Mouse (Mus musculus) liver, adult (tissue): Measurements from ENCODE around the gene Fam189a1.

ENCODE experiments used
- GATA4 ChIP-seq: IDR thresholded peaks from 2 replicates; pipeline ENCODE4 v1.6.1; 2014; ENCODE audit warnings: mild to moderate bottlenecking, low read length; ENCODE audit not compliant: insufficient replicate concordance

Fam189a1 gene

GRCm38 (mm10) chr7:64863538-64863937 lies 292.8 kb downstream of the Fam189a1 start:
- no peak for TF ChIP-seq GATA4

DNA sequence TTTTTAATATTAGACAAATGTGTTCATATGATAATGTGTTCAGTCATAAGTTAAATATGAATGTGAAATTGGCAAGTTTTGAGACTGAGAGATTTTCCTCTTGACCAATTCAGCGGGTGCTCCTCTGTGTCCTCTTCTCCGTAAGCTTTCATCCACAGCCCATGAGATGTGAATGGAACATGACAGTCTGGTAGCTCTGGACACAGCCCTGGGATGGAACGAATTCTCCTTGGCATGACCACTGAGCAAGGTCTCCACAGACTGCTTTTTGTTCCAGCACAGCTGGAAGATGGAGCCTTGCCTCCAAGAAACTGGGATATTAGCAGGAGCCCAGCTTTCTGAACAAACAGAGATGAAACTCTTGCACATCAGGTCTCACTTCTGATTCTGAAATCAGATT lies 293.4 kb downstream of the Fam189a1 start:
- no peak for TF ChIP-seq GATA4

DNA sequence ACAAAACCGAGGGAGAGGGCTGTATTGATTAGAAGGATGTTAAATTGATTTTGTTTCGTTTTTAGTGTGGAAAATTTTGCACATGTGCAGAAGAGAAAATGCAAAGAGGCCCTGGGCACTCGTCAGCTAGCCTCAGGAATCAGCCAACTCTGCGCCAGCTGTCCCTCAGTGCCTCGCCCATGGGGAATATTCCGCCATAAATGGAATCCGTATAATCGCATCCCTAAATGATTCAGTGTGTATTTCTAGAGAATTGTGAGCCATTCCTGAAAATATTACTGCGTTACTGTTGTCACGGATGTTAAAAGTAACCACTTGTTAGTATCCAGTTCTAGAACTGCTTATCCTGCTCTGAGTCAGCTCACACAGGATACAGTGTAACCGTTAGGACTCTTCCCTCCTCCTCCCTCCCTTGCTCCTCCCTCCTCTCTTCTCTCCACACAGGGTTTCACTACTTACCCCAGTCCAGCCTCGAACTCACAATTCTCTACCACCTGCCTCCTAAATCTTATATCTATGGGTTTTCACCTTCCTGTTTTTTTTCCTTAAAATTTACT lies 299.8 kb downstream of the Fam189a1 start:
- TF ChIP-seq GATA4 = no peak

GRCm38 (mm10) chr7:64855976-64856375 lies 300.4 kb downstream of the Fam189a1 start:
- no peak for TF ChIP-seq GATA4

DNA sequence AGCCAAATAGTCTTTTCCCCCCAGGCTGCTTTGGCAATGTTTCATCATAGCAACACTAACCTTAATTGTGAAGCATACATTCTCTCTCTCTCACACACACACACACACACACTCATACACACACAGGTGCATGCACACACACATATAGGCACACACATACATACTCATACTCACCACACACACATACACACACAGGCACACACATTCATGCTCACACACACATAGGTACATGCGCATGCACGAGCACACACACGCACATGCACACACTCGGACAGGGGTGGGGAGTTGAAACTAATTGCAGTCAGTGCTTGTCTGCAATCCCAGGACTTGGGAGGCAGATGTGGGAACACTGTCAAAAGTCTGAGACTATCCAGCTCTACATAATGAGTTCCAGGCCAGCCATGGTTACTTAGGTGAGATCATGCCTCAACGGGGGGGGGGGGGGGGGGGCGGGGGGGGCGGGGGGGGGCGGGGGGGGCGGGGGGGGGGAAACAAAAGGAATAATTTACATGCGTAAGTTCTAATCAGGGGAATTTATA lies 300.9 kb downstream of the Fam189a1 start:
- TF ChIP-seq GATA4 = no peak

DNA sequence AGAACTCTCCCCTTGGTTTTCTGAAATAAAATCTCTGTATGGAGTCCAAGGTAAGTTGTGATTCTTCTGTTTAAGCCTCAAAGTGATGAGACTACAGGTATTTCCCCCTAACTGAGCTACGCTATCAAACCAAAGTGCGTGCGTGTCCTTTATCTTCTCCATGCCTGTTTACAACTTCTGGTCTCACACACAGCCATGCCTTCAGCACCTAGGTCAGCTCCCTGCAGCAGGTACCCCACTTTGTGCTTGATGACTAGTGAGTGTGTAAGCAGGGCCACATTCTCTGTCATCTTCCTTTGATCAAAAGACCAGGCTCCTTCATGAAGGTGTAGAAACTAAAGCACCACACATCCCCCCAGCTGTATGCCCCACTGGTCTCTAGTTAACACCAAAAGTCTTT lies 305.6 kb downstream of the Fam189a1 start:
- no peak for TF ChIP-seq GATA4

DNA sequence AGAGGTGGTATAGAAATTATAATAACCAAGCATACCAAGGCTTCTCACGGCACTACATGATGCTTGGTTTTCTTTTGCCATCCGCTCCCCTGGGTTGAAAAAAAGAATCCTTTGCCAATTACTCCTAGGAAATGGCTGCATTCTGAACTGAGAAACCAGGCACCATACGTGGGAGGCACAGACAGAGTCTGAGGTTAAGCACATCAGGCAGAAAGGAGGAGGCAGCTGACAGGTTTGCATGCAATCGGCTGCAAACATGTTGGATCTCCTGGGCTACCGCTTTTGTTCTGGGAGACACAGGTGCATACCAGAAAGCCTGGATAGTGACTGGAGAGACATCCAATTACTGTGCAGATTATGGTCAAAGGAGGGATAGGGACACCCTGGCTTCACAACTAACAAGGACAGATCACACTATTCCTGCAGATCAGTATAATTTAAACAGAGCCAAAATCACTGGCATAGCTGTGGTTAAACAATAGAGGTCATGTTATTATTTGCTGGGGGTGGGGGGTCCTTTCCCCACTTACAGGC lies 308.9 kb downstream of the Fam189a1 start:
- TF ChIP-seq GATA4 = no peak

DNA sequence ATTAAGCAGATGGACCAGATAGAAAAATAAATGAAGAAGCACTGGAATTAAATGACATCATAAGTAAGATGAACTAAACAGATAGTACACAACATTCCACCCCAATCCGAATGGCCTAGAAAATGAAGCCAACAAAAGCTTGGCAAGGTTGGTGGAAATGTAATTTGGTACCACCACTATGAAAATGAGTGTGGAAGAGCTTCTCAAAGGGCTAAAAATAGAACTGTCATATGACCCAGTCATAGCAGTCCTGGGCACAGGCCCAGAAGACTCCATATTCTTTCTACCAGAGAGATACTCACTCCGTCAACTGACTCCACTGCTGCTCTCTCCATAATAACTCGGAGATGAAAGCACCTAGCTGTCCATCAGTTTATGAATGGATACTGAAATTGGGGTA lies 310.3 kb downstream of the Fam189a1 start:
- TF ChIP-seq GATA4 = no peak

DNA sequence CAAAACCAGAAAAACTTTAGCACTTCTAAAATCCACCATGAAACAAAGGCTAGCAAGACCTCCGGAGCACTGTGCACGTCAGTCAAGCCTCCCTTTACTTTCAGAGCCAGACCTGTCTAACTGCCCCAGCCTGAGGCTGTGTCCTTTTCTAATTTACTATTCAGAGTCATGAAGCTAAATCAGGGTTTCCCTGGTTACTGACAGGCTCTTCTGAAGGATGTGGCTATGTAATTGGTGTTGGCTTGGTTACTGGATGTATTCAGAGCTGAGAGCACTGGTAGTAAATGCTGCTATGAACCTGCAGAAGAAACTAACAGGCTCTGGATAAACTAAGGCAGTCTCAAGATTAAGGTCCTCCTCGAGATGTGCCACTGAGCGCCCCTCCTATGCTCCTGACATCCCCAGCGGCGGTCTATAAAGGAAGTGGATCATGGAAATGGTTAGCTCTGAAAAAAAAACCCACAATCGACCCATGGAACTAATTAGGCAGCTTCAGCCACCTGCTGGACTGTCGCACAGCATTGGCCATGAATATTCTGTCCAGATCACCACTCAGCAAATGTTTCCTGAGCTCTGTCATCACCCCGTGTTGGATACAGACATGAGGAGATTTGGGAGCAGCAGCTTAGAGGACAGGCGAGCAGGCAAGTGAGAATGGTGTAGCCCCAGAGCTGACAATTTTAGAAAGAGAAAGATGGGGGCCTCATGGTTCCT lies 315.3 kb downstream of the Fam189a1 start:
- no peak for TF ChIP-seq GATA4

DNA sequence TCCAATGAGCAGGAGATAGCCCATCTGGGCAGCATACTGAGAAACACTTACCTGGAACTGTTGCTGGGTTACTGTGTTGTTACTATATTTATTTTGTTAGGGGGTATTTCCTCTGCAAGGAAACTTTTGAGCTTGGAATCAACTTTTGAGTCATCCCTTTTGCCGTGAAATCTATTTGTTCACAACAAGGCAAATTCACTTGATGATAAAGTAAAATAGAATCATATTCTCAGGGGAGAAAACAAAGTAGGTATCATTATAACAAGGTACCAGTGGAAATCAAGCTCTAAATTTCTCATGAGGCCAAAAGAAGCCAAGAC lies 315.8 kb downstream of the Fam189a1 start:
- no peak for TF ChIP-seq GATA4

GRCm38 (mm10) chr7:64839801-64840575 lies 316.4 kb downstream of the Fam189a1 start:
- TF ChIP-seq GATA4 = no peak

GRCm38 (mm10) chr7:64839281-64839680 lies 317.1 kb downstream of the Fam189a1 start:
- TF ChIP-seq GATA4 = no peak

- TF ChIP-seq GATA4 = no peak
Measured at GRCm38 (mm10) chr7:64830214-64830995, 326.0 kb downstream of the Fam189a1 start.

GRCm38 (mm10) chr7:64821081-64821480 lies 335.3 kb downstream of the Fam189a1 start:
- no peak for TF ChIP-seq GATA4

DNA sequence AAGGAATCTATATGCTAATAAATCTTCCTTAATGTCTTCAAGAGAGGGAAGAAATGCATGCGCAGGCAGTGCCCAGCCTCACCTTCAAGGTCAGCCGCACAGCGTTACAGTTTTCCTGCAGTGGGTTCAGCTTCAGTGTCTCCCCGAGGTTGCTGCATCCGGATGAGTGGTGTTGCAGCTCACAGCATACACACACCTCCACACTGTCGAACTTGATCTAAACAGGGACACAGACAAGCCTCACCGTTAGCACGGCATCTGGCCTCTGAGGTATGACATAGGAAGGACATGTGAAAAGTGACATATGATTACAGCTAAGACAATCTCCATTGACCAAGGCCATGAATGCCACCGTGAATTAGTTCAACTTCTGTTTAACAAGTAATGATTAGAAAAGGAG lies 336.7 kb downstream of the Fam189a1 start:
- TF ChIP-seq GATA4 = no peak
